Mouse (Mus musculus) regulatory T cell (primary cell): ENCODE measurements around the gene Tpi1.

Experiments used
- in situ Hi-C: fragments of 300-600 bp; cut with MboI, MseI; formaldehyde crosslinking; loops from one replicate; pipeline ENCODE4 v1.15.1; 2025; ENCODE audit warnings: high pct_unique_total_duplicates

Tpi1 gene

DNA sequence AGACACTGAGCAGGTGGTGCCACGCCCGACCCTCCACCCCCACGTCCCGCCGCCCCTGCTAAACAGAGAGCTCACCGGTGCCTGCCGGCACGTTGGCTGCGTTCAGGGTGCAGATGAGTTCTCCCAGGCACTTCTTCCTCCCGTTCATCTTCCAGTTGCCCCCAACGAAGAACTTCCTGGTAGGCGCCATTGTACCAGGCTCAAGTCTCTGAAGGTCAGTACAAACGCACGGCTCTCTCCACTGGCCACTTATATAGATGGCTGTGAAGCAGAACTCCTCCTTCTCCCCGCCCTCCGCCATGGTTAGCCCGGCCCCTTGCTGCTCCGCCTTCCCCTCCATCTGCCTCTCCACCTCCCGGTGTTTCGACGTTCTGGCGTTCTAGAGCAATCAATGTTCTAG is at the start of gene Tpi1:
TSS of gene Tpi1 (minus strand) at position 364 of the 400 bp plus-strand sequence.
- in situ Hi-C loops = no loop called here

DNA sequence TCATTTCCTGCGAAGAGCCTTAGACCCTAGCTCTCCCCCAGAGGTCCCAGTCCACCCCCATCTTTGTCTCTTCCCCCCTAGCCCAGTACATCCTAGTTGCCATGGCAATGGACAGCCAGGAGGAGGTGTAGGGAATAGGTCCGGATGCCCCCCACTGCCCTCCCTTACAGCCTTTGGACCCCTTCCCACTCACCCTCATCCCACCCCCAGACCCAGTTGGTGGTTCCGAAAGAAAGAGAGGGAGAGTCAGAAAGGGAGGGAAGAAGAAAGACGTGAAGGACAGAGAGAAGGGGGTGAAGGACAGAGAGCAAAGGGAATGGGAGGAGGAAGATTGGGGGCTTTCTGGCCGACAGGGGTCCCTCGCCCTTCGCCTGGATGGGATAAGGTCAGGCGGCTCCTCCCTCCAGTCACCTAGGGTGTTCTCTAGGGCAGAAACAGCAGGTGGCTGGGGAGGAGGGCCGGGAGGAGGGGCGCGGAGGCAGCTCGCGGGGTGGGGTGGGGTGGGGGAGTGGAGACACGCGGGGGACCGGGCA is 49.1 kb upstream of the Tpi1 start:
- in situ Hi-C loops = no loop called here

DNA sequence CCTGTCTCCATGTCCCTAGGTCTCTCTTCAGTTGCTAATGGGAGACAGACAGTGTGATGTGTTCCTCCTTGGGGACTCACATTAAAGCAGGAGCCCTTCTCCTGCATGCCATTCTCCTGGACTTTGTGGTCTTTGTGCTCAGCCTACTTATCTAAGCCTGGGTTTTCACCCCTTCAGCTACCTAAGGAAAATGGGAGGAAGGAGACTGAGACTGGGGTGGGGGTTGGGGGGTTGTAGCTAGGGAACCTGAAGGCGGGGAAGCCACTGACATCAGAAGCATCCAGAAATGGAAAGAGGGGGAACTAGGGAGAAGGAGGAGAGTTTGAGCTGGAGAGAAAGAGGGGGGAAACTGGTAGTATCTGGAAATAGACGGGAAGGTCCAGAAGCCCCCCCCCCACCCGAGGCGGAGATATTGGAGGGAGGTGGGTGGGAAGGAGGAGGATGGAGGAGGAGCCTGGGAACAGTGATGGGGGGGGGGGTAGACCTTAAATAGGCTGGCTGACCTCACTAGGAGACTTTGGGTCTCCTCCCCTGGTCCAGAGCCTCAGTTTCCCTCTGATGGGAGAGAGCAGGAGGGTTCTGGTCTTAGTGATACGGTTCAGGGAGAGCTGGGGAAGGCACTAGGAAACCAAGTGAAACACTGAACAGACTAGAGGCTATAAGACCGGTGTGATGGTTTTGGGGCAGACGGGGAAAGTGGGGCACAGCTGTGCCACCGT is 48.5 kb upstream of the Tpi1 start:
- in situ Hi-C loops = no loop called here

GRCm38 (mm10) chr6:124861802-124862201 is 47.7 kb upstream of the Tpi1 start:
- in situ Hi-C loops = no loop called here

DNA sequence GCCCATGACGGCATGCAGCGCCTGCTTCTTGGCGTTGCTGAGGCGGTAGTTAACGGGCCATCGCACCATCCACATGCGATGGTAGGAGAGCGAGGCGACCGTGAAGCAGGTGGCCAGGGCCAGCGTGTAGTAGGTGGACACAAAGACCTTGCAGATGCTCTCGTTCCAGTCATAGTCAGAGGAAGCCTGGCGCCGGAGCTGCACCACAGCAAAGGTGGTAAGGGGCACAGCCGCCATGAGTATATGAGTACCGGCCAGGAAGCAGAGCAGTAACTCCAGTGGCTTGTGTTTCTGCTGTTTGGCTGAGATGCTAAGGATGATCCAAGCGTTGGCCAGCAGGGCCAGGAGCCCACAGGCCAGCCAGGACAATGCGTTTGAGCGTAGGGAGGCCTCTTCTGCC is 47.2 kb upstream of the Tpi1 start:
- in situ Hi-C loops = no loop called here

DNA sequence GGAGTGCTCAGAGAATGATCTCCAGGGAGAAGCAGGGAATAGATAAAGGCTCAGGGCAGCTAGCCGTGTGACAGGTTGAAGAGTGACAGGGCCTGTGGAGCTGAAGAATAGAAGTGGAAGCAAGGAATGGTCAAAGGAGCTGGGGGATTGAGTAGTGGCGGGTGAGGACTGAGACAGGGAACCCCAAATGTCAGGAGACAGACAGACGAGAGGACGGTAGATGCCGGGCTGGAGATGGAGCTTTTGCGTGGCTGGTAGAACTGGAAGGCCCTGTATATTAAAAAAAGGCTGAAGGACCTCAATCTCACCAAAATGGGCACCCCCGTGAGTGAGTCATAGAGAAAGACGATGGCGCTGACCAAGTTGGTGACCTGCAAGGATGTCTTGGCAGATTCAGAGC is 46.4 kb upstream of the Tpi1 start:
- in situ Hi-C loops = no loop called here

DNA sequence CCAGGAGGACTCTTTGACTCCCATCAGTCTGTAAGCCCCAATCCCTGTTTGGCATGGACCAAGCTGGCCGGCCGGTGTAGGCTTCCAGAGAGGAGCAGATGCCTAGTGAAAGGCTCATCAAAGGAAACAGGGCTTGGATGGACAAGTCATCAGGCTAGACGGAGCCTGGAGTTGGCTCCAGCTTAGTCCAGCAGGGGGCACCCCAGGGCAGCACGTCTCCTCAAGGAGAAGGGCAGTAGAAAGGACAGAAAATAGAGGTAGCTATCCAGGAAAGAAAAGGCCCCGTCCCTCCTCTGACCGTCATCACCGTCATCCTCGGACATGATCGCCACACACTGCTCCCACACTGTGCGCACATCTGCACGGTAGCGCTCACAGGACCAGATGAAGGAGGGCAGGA is 45.6 kb upstream of the Tpi1 start:
- in situ Hi-C loops = no loop called here

- in situ Hi-C loops = no loop called here
Measured at GRCm38 (mm10) chr6:124858561-124859318, 44.6 kb upstream of the Tpi1 start.

GRCm38 (mm10) chr6:124857840-124858530 is 43.9 kb upstream of the Tpi1 start:
- in situ Hi-C loops = no loop called here

- in situ Hi-C loops = no loop called here
Measured at GRCm38 (mm10) chr6:124856916-124857839, 43.1 kb upstream of the Tpi1 start, which contains the start of gene P3h3. Gene P3h3, minus strand, starts transcription at chr6:124857752.

DNA sequence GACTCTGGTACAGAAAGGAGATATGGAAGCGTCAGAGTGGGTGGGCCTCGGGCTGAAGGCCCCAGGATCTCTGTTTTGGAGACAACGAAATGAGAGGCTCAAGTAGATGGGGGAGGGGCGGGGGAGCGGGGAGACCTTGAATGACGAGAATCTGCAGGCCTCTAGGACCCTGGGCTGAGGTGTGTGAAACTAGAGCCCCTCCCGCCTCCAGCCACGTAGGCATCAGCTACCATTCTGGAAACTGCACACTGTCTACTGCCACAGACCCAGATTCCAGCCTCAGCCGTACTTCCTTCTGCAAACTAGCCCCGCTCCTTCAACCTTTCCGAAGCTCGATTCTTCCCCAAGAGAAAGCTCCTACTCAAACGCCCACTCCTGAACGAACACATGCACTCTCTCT is 42.2 kb upstream of the Tpi1 start:
- in situ Hi-C loops = no loop called here

GRCm38 (mm10) chr6:124854647-124855046 is 40.6 kb upstream of the Tpi1 start:
- in situ Hi-C loops = no loop called here

DNA sequence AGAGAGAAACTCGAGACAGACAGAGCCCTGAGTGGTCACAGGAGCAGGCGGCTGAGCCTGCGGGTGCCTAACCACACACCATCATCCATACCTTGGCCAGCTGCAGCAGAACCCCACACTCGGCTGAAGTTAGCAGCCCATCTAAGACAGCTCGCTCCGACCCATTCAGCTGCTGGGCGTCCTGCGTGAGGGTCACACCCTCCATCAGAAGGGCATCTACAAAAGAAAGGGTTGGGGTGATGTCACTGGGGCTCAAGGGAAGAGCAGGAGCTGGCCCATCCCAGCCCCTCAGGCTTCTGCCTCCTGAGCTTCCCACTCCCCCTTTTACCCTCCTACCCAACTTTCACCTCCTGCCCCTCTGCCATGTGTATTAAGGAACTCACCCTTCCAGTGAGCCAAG is 36.4 kb upstream of the Tpi1 start:
- in situ Hi-C loops = no loop called here

GRCm38 (mm10) chr6:124847305-124847704 is 33.2 kb upstream of the Tpi1 start:
- in situ Hi-C loops = no loop called here

DNA sequence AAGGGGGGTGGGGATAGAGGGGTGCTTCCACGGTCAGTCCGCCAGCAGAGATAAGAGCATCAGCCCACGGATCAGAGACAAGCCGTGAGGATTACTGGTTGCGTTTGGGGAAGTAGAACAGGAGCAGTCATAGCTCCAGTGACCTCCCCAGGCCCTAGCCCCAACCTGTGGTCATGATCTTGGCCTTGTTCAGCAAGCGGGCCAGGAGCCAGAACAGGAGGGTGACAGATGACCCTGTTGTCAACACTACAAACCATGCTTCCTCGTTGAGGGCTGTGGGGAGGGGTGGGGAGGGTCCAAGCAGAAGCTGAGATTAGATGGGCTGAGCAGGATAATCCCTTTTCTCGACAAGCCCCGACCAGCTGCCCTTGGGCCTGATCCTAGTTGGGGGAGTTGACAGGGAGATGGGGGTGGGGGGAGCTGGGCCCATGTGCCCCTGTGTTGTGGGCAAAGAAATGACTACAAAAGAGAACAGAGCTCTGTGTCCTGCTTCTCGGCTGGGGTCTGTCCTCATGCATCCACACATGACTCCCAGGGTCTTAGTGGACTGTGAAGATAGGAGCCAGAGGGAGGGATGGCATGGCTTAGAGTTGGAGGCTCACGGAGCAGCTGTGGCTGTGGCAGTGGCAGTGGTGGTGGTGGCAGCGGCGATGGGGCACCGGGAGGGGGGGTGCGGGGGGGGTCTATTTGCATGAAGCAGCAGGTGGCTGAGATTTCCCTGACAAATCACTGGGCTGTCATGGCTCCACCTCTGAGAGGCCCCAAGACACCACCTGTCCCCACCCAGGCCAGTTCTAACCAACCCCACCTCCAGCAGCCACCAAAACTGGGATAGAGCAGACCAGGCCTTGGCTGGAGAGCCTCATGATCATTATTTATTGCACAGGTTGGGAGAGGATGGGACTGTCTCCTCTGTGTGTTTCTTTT is 26.4 kb upstream of the Tpi1 start, which contains the start of gene Gnb3:
TSS of gene Gnb3 (minus strand) at position 35 of the 927 bp plus-strand sequence.
- in situ Hi-C loops = no loop called here

DNA sequence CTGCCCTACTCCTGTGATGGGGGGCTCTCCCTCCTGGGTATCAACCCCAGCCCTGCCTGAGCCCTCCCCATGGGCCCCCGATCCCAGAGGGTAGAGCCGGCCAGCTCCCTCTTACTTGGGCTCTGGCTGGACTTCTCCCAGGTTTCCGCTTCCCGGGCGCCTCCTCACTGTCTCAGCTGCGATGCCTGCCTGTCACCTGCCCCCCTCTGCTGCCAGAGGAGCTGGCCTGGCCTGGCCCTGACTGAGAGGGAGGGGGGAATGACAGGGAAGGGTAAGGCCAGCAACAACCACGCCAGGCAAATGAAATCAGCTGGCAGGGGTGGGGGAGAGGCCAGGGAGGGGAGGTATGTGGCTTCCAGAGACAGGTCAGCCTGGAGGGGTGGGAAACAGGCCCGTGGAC is 25.7 kb upstream of the Tpi1 start:
- in situ Hi-C loops = no loop called here

DNA sequence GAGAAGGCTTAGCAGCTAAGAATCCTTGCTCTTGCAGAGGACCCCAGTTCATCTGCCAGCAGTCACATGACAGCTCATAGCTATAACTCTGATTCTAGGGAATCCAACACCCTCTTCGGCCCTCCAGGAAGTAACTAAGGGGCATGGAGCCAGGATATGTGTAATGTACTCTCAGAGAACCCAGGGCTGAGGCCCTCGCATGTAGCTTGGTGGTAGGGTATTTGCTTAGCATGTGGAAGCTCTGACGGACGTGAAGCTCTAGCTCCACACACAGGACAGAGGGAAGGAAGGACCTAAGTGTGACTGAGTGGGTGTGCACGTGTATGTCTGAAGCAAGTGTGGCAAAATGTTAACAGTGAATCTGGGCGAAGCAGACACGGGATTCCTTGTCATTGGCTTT is 22.3 kb upstream of the Tpi1 start:
- in situ Hi-C loops = no loop called here

GRCm38 (mm10) chr6:124835531-124835930 is 21.4 kb upstream of the Tpi1 start:
- in situ Hi-C loops = no loop called here

GRCm38 (mm10) chr6:124834512-124835081 is 20.5 kb upstream of the Tpi1 start:
- in situ Hi-C loops = no loop called here

GRCm38 (mm10) chr6:124831649-124832048 is 17.6 kb upstream of the Tpi1 start:
- in situ Hi-C loops = no loop called here
